Mouse (Mus musculus): ENCODE results near the gene Odf3l1. TPM values are rescaled to one million over a fixed set of nuclear protein-coding genes. Genes with fewer than 3 reads are reported as not detected.
A peak's percentile ranks its signal among the peaks of the same experiment; 100 is the strongest.

Gene Odf3l1
- polyA plus RNA-seq, 1 experiment = 0.33 TPM

GRCm38 (mm10) chr9:56857463-56857862 lies 7.0 kb downstream of the Odf3l1 start:
- Histone ChIP-seq H3K4me1 (ENCODE audit: control insufficient read depth, insufficient read depth, low read length) (no peaks in the 10 kb centered on the region), H3K27ac (ENCODE audit: insufficient read depth, low read length) (no peak overlapping the region), H3K27me3 (ENCODE audit: control insufficient read depth, insufficient read depth, low read length) (no peaks in the 10 kb centered on the region), H3K4me3 (replicated peaks; ENCODE audit: insufficient read depth, low read depth, low read length) (no peak overlapping the region)
- 67% methylated on average over 3 of the region's 3 CpGs for WGBS
- TF ChIP-seq CTCF (IDR thresholded peaks at IDR 0.05; ENCODE audit: borderline replicate concordance, insufficient read depth, low read depth, low read length) = no peak
- DNase-seq = no peak

GRCm38 (mm10) chr9:56851778-56852177 lies 12.7 kb downstream of the Odf3l1 start:
- TF ChIP-seq CTCF (IDR thresholded peaks at IDR 0.05; ENCODE audit: borderline replicate concordance, insufficient read depth, low read depth, low read length) (no peak), POLR2A (IDR thresholded peaks at IDR 0.05; ENCODE audit: borderline replicate concordance, insufficient read depth, low read length) (no peak)
- 42% methylated on average over 11 of the region's 11 CpGs for WGBS
- Histone ChIP-seq H3K27ac (ENCODE audit: insufficient read depth, low read length) (no peak overlapping the region), H3K4me1 (ENCODE audit: control insufficient read depth, insufficient read depth, low read length) (no peaks in the 10 kb centered on the region), H3K27me3 (ENCODE audit: control insufficient read depth, insufficient read depth, low read length) (no peaks in the 10 kb centered on the region), H3K4me3 (replicated peaks; ENCODE audit: insufficient read depth, low read depth, low read length) (no peak overlapping the region)
- no peak for DNase-seq

- WGBS = 92% methylated on average over 4 of the region's 4 CpGs
- H3K27ac ChIP-seq (ENCODE audit: insufficient read depth, low read length) = no peak overlapping the region
- no peak for DNase-seq
- TF ChIP-seq POLR2A (IDR thresholded peaks at IDR 0.05; ENCODE audit: borderline replicate concordance, insufficient read depth, low read length) (no peak), CTCF (IDR thresholded peaks at IDR 0.05; ENCODE audit: borderline replicate concordance, insufficient read depth, low read depth, low read length) (no peak)
- no peaks in the 10 kb centered on the region for H3K4me1 ChIP-seq (ENCODE audit: control insufficient read depth, insufficient read depth, low read length)
- no peak overlapping the region for H3K4me3 ChIP-seq (replicated peaks; ENCODE audit: insufficient read depth, low read depth, low read length)
- no peaks in the 10 kb centered on the region for H3K27me3 ChIP-seq (ENCODE audit: control insufficient read depth, insufficient read depth, low read length)
Observed at GRCm38 (mm10) chr9:56850905-56851252, 13.6 kb downstream of the Odf3l1 start.

- no peak for DNase-seq
- WGBS = 65% methylated on average over 14 of the region's 14 CpGs
- H3K27ac ChIP-seq (ENCODE audit: insufficient read depth, low read length) = no peak overlapping the region
- H3K4me3 ChIP-seq (replicated peaks; ENCODE audit: insufficient read depth, low read depth, low read length) = no peak overlapping the region
- no peaks in the 10 kb centered on the region for H3K27me3 ChIP-seq (ENCODE audit: control insufficient read depth, insufficient read depth, low read length)
- no peaks in the 10 kb centered on the region for H3K4me1 ChIP-seq (ENCODE audit: control insufficient read depth, insufficient read depth, low read length)
- TF ChIP-seq CTCF (IDR thresholded peaks at IDR 0.05; ENCODE audit: borderline replicate concordance, insufficient read depth, low read depth, low read length) (no peak), POLR2A (IDR thresholded peaks at IDR 0.05; ENCODE audit: borderline replicate concordance, insufficient read depth, low read length) (no peak)
Observed at GRCm38 (mm10) chr9:56850128-56850904, 14.2 kb downstream of the Odf3l1 start.

- Histone ChIP-seq H3K27me3 (ENCODE audit: control insufficient read depth, insufficient read depth, low read length) (no peaks in the 10 kb centered on the region), H3K27ac (ENCODE audit: insufficient read depth, low read length) (no peak overlapping the region), H3K4me1 (ENCODE audit: control insufficient read depth, insufficient read depth, low read length) (no peaks in the 10 kb centered on the region; the same call in 1 of the 2 replicates), H3K4me3 (replicated peaks; ENCODE audit: insufficient read depth, low read depth, low read length) (no peak overlapping the region)
- 13% methylated on average over 3 of the region's 3 CpGs for WGBS
- peak; percentile 64 to 71 for DNase-seq
- no peak for TF ChIP-seq POLR2A (IDR thresholded peaks at IDR 0.05; ENCODE audit: borderline replicate concordance, insufficient read depth, low read length)
- peak; percentile 89 for TF ChIP-seq CTCF (IDR thresholded peaks at IDR 0.05; ENCODE audit: borderline replicate concordance, insufficient read depth, low read depth, low read length)
Observed at GRCm38 (mm10) chr9:56847523-56847922, 17.0 kb downstream of the Odf3l1 start.

- TF ChIP-seq POLR2A (IDR thresholded peaks at IDR 0.05; ENCODE audit: borderline replicate concordance, insufficient read depth, low read length) = no peak
- no peak for TF ChIP-seq CTCF (IDR thresholded peaks at IDR 0.05; ENCODE audit: borderline replicate concordance, insufficient read depth, low read depth, low read length)
- no peak overlapping the region for H3K4me3 ChIP-seq (replicated peaks; ENCODE audit: insufficient read depth, low read depth, low read length)
- DNase-seq = no peak
- H3K27me3 ChIP-seq (ENCODE audit: control insufficient read depth, insufficient read depth, low read length) = no peaks in the 10 kb centered on the region
- H3K4me1 ChIP-seq (ENCODE audit: control insufficient read depth, insufficient read depth, low read length) = peaks cover 8% of the 10 kb centered on the region
- WGBS = 61% methylated on average over 8 of the region's 8 CpGs
- H3K27ac ChIP-seq (ENCODE audit: insufficient read depth, low read length) = no peak overlapping the region
Observed at GRCm38 (mm10) chr9:56844644-56845043, 19.8 kb downstream of the Odf3l1 start.

- WGBS = 11% methylated on average over 7 of the region's 7 CpGs
- TF ChIP-seq CTCF (IDR thresholded peaks at IDR 0.05; ENCODE audit: borderline replicate concordance, insufficient read depth, low read depth, low read length) (peak; percentile 89), POLR2A (IDR thresholded peaks at IDR 0.05; ENCODE audit: borderline replicate concordance, insufficient read depth, low read length) (no peak)
- Histone ChIP-seq H3K27me3 (ENCODE audit: control insufficient read depth, insufficient read depth, low read length) (no peaks in the 10 kb centered on the region), H3K27ac (ENCODE audit: insufficient read depth, low read length) (no peak overlapping the region), H3K4me1 (ENCODE audit: control insufficient read depth, insufficient read depth, low read length) (peaks cover 8% of the 10 kb centered on the region), H3K4me3 (replicated peaks; ENCODE audit: insufficient read depth, low read depth, low read length) (no peak overlapping the region)
- peak; percentile 64 to 78 for DNase-seq
Observed at GRCm38 (mm10) chr9:56843679-56844188, 20.7 kb downstream of the Odf3l1 start.

GRCm38 (mm10) chr9:56842303-56842719 lies 22.2 kb downstream of the Odf3l1 start:
- TF ChIP-seq CTCF (IDR thresholded peaks at IDR 0.05; ENCODE audit: borderline replicate concordance, insufficient read depth, low read depth, low read length) (no peak), POLR2A (IDR thresholded peaks at IDR 0.05; ENCODE audit: borderline replicate concordance, insufficient read depth, low read length) (no peak)
- 65% methylated on average over 3 of the region's 3 CpGs for WGBS
- no peaks in the 10 kb centered on the region for H3K27me3 ChIP-seq (ENCODE audit: control insufficient read depth, insufficient read depth, low read length)
- no peak overlapping the region for H3K4me3 ChIP-seq (replicated peaks; ENCODE audit: insufficient read depth, low read depth, low read length)
- peaks cover 8% of the 10 kb centered on the region for H3K4me1 ChIP-seq (ENCODE audit: control insufficient read depth, insufficient read depth, low read length)
- no peak for DNase-seq
- no peak overlapping the region for H3K27ac ChIP-seq (ENCODE audit: insufficient read depth, low read length)
